Comparison of ENCODE assay signal across 7 mouse cellular contexts in the genomic region with DNA sequence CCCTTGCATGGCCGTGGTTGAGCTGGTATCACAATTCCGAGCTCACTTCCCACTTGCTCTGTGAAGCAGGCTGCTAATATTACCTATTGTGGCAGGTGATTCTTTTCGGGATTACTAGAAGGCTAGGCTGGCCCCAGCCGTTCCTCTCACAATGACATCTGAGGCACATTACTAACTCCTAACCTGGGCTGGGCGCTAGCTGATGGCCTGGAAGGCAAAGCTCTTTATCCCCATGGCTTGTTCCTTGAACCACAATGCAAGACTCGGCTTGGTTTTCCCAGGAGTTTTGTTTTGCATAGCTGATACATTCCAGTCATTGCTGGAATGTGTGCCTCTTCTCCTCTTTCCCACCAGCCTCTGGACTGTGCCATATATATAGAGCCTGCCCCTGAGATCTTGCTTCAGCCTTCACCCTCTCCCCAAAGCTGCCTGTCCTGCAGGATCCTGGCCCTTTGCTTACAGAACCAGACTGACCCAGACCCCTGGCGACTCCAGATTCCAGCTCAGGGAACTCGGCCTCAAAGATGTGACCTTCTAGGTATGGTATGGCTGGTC. TPM values are rescaled to one million over a fixed set of nuclear protein-coding genes. Genes with fewer than 3 reads are reported as not detected.
DNase-seq lines count a peak whose midpoint lies in the region; ATAC-seq and TF ChIP-seq lines count a peak whose summit lies in the region.

TSS of gene Lifr (plus strand) at position 404 of the 555 bp plus-strand sequence.

- H3K36me3 ChIP-seq in spleen, adult 2 months (ENCODE audit: control insufficient read depth, insufficient read depth, low read length), result no peaks in the 10 kb centered on the region
- H3K36me3 ChIP-seq in hindbrain, embryonic 14.5 days (replicated peaks; ENCODE audit: control insufficient read depth, insufficient read depth), result no peaks in the 10 kb centered on the region
- no peaks in the 10 kb centered on the region for H3K36me3 ChIP-seq in myocyte (ENCODE audit: control insufficient read depth, insufficient read depth)

- peaks cover 19% of the 10 kb centered on the region; the same call in 1 of the 2 replicates for H3K4me1 ChIP-seq in spleen, adult 2 months (ENCODE audit: control insufficient read depth, insufficient read depth, insufficient read length)
- H3K4me1 ChIP-seq in hindbrain, embryonic 14.5 days (replicated peaks; ENCODE audit: control insufficient read depth, insufficient read depth, low read length), result no peaks in the 10 kb centered on the region

- H3K9ac ChIP-seq in hindbrain, embryonic 14.5 days, result no peak within 1 kb of the TSS

- H3ac ChIP-seq in myocyte (ENCODE audit: control insufficient read depth, insufficient read length), result no peak within 1 kb of the TSS

- DNase-seq in spleen, adult 2 months (ENCODE audit: low read depth in 1 of 2, low spot score in 2 of 2), result no peak
- no peak for DNase-seq in spleen, postnatal 4 days (ENCODE audit: low spot score in 2 of 2)
- DNase-seq in gastrocnemius, adult 18-20 months (ENCODE audit: low spot score), result no peak
- no peak for DNase-seq in hindbrain, embryonic 14.5 days (ENCODE audit: low spot score)
- DNase-seq in B cell, adult 2 months, result no peak

- no peak within 1 kb of the TSS for H3K4me2 ChIP-seq in hindbrain, embryonic 14.5 days (replicated peaks)
- H3K4me2 ChIP-seq in myocyte (ENCODE audit: low read depth), result peak within 1 kb of the TSS; percentile 39

- H3K9me3 ChIP-seq in hindbrain, embryonic 14.5 days (ENCODE audit: control insufficient read depth, low read length), result no peaks in the 10 kb centered on the region

- H3K4me3 ChIP-seq in spleen, adult 2 months (ENCODE audit: extremely low read depth, insufficient read depth, insufficient read length), result no peak within 1 kb of the TSS
- no peak within 1 kb of the TSS for H3K4me3 ChIP-seq in hindbrain, embryonic 14.5 days (replicated peaks; ENCODE audit: low read length)
- H3K4me3 ChIP-seq in myocyte, result no peak within 1 kb of the TSS

- no peak for TF ChIP-seq POLR2A in spleen, adult 2 months (IDR thresholded peaks at IDR 0.05; ENCODE audit: low read depth, low read length)
- TF ChIP-seq POLR2A in myocyte (IDR thresholded peaks at IDR 0.05; ENCODE audit: insufficient read length, low read depth), result no peak

- WGBS in spleen, adult 2 months, result 88% methylated on average over 8 of the region's 8 CpGs
- WGBS in hindbrain, embryonic 14.5 days, result 87% methylated on average over 8 of the region's 8 CpGs

- TF ChIP-seq CTCF in spleen, adult 2 months (IDR thresholded peaks at IDR 0.05; ENCODE audit: extremely low read depth, insufficient read depth, insufficient read length, insufficient replicate concordance), result no peak

- 0 out of 2 replicates have a peak, but pooled peaks cover 3% of the 10 kb centered on the region for H3K27me3 ChIP-seq in spleen, adult 2 months (ENCODE audit: control insufficient read depth, insufficient read depth, low read length)
- no peaks in the 10 kb centered on the region for H3K27me3 ChIP-seq in hindbrain, embryonic 14.5 days (ENCODE audit: control insufficient read depth, insufficient read depth, low read length)
- no peaks in the 10 kb centered on the region for H3K27me3 ChIP-seq in myocyte (ENCODE audit: control insufficient read depth, insufficient read depth, insufficient read length)

- H3K27ac ChIP-seq in spleen, adult 2 months (ENCODE audit: insufficient read depth, low read length), result no peak within 1 kb of the TSS
- no peak within 1 kb of the TSS for H3K27ac ChIP-seq in hindbrain, embryonic 14.5 days

- ATAC-seq in hindbrain, embryonic 14.5 days (ENCODE audit: low FRiP score), result no peak
- no peak for ATAC-seq in megakaryocyte-erythroid progenitor cell, adult 5-6 weeks (replicated peaks; ENCODE audit: low FRiP score, low TSS enrichment, poor library complexity, severe bottlenecking)

- H3K79me2 ChIP-seq in myocyte (ENCODE audit: control insufficient read depth, insufficient read depth), result no peaks in the 10 kb centered on the region

TF ChIP-seq in myocyte, 11 proteins besides CTCF, POLR2A, EP300 and RAD21:
- TF ChIP-seq MYOD1 (IDR thresholded peaks at IDR 0.05; ENCODE audit: control insufficient read depth in 1 of 3, insufficient read length in 2 of 3, low read depth in 2 of 3), result no peak

RNA-seq across cellular contexts. Expression of gene Lifr, which starts in this region (rescaled TPM):
- 27.8 and 97.7 TPM in 2 replicates for polyA plus RNA-seq in spleen, adult 2 months (2012; rRNA removed)
- total RNA-seq in gastrocnemius, adult 18-20 months (2021), result 10 to 100 TPM; 47.9 to 50.9 TPM
- polyA plus RNA-seq in hindbrain, embryonic 14.5 days (2014; fragmentation: Nextera tagmentation; extraction: Ambion mirVana), result 35.2 and 38.7 TPM in 2 replicates
- polyA plus RNA-seq in myocyte (2012; fragmentation: generic; extraction: Trizol), result 14.8 TPM
- 0.05 and 0.24 TPM in 2 replicates for total RNA-seq in megakaryocyte-erythroid progenitor cell, adult 5-6 weeks (2014; fragmentation: Nextera tagmentation)
- 0.11 and 0.56 TPM in 2 replicates for total RNA-seq in megakaryocyte-erythroid progenitor cell, adult 5-6 weeks (2017)

Comparison
In these comparisons a context has a peak if more than half of its experiments do, and no peak if none do; other contexts are left out.
1. RNA of gene Lifr (total RNA-seq): 47.9 to 50.9 TPM in gastrocnemius, adult 18-20 months; 0.05 to 0.56 TPM in megakaryocyte-erythroid progenitor cell, adult 5-6 weeks; every median in the first group is over 10 times any median in the second.